Mouse (Mus musculus) hindbrain, embryonic 14.5 days (tissue): ENCODE data around the gene Ablim1. TPM values are rescaled to one million over a fixed set of nuclear protein-coding genes. Genes with fewer than 3 reads are reported as not detected.

Source experiments
- ATAC-seq: fragments of 200-750 bp; cut with Nextera tagmentation; 2 replicates; pipeline ENCODE4 v1.8.0; 2017; ENCODE audit warnings: moderate number of reproducible peaks, mild to moderate bottlenecking, moderate TSS enrichment, moderate library complexity; ENCODE audit not compliant: low FRiP score
- DNase-seq: peaks from one replicate; pipeline ENCODE4 v3.0.0-alpha.2; 2015; ENCODE audit warnings: low spot score
- H3K27ac ChIP-seq: fragments of 300-500 bp; sonication (generic); 2 replicates; pipeline ENCODE4 v1.5.1; 2014; ENCODE audit warnings: mild to moderate bottlenecking, moderate library complexity
- H3K27me3 ChIP-seq: fragments of 300-500 bp; sonication (generic); 2 replicates; pipeline ENCODE4 v1.6.1; 2014; ENCODE audit warnings: mild to moderate bottlenecking, low read length, mixed read lengths; ENCODE audit not compliant: control insufficient read depth, insufficient read depth
- H3K36me3 ChIP-seq: fragments of 300-500 bp; sonication (generic); replicated peaks from 2 replicates; pipeline ENCODE4 v1.6.1; 2014; ENCODE audit not compliant: control insufficient read depth, insufficient read depth
- H3K4me1 ChIP-seq: fragments of 300-500 bp; sonication (generic); replicated peaks from 2 replicates; pipeline ENCODE4 v1.6.1; 2014; ENCODE audit warnings: antibody characterized with exemption, low read length, mixed read lengths; ENCODE audit not compliant: control insufficient read depth, insufficient read depth
- H3K4me2 ChIP-seq: fragments of 300-500 bp; sonication (generic); replicated peaks from 2 replicates; pipeline ENCODE4 v1.6.1; 2014; ENCODE audit warnings: mild to moderate bottlenecking, moderate library complexity
- H3K4me3 ChIP-seq: fragments of 300-500 bp; sonication (generic); replicated peaks from 2 replicates; pipeline ENCODE4 v1.5.1; 2014; ENCODE audit warnings: mild to moderate bottlenecking, low read length
- H3K9ac ChIP-seq: fragments of 300-500 bp; sonication (generic); 2 replicates; pipeline ENCODE4 v1.6.1; 2014
- H3K9me3 ChIP-seq: fragments of 300-500 bp; sonication (generic); 2 replicates; pipeline ENCODE4 v1.6.1; 2016; ENCODE audit warnings: low read length; ENCODE audit not compliant: control insufficient read depth
- whole genome bisulfite sequencing: fragments of 180-500 bp; shearing (Covaris S2); extraction: QIAGEN DNeasy Blood & Tissue Kit; methylation state at CpG from one replicate; pipeline ENCODE4 v1.1.7; 2014; 5-methylcytosine and 5-hydroxymethylcytosine counted together
- polyA plus RNA-seq: library from polyadenylated mRNA; unstranded; fragments of >200 nt; fragmentation: Nextera tagmentation; extraction: Ambion mirVana; gene quantifications from 2 replicates; pipeline ENCODE4 v1.2.1, GENCODE M21; 2014

The Ablim1 gene
- polyA plus RNA-seq, 1 experiment from 2014 or later = 56.6 TPM

DNA sequence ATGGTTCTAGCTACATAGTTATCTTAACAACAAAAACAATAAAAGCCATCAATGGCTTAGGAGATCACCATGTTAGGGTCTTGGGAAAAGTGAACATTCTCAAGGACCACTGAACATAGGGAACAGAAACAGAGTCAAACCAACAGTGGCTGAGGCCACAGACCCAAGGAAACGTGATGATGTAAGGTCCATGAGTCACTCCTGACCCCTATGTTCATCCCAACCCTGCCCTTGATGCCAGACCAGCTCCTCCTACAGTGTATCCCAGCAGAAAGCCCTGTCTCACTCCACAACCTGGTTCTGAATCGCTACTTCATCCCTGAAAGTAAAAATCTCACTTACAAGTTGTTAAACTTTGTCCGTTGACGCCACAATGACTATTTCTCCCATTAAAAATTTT lies 86.1 kb downstream of the Ablim1 start:
- no peak for DNase-seq
- Histone ChIP-seq H3K9me3 (no peaks in the 10 kb centered on the region), H3K27me3 (no peaks in the 10 kb centered on the region), H3K4me1 (no peaks in the 10 kb centered on the region), H3K4me2 (no peak overlapping the region), H3K36me3 (no peaks in the 10 kb centered on the region), H3K9ac (no peak overlapping the region), H3K27ac (no peak overlapping the region), H3K4me3 (no peak overlapping the region)
- 89% methylated on average over 4 of the region's 4 CpGs for WGBS
- no peak for ATAC-seq

GRCm38 (mm10) chr19:57224390-57224789 lies 90.3 kb downstream of the Ablim1 start:
- H3K27ac ChIP-seq = no peak overlapping the region
- no peak overlapping the region for H3K9ac ChIP-seq
- WGBS = 86% methylated on average over 5 of the region's 5 CpGs
- no peaks in the 10 kb centered on the region for H3K9me3 ChIP-seq
- ATAC-seq = no peak
- DNase-seq = no peak
- H3K36me3 ChIP-seq = no peaks in the 10 kb centered on the region
- H3K27me3 ChIP-seq = no peaks in the 10 kb centered on the region
- no peak overlapping the region for H3K4me3 ChIP-seq
- no peak overlapping the region for H3K4me2 ChIP-seq
- H3K4me1 ChIP-seq = peaks cover 10% of the 10 kb centered on the region

GRCm38 (mm10) chr19:57223686-57224085 lies 91.0 kb downstream of the Ablim1 start:
- Histone ChIP-seq H3K9me3 (no peaks in the 10 kb centered on the region), H3K9ac (no peak overlapping the region), H3K4me1 (peaks cover 10% of the 10 kb centered on the region), H3K27me3 (no peaks in the 10 kb centered on the region), H3K27ac (no peak overlapping the region; the same call in 1 of the 2 replicates), H3K4me2 (no peak overlapping the region), H3K36me3 (no peaks in the 10 kb centered on the region), H3K4me3 (no peak overlapping the region)
- no peak for DNase-seq
- 72% methylated on average over 3 of the region's 3 CpGs for WGBS
- ATAC-seq = no peak

DNA sequence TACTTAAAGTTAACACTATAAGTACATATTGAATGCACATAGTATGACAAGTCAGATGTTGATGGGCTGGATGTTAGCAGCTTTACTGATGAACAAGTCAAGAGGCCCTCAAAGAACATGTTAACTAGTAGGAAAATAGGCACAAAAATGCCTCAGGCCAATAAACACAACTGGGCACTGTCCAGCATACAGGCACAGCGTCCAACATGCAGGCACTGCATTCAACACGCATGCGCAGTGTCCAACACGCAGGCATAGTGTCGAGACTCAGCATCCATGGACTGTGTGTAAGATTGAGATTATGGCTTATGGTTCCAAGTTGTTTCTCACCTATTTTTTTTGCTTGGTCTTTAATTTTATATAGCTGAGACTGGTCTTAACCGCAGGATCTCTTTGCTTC lies 92.1 kb downstream of the Ablim1 start:
- no peaks in the 10 kb centered on the region for H3K36me3 ChIP-seq
- no peak overlapping the region for H3K9ac ChIP-seq
- peaks cover 10% of the 10 kb centered on the region for H3K4me1 ChIP-seq
- no peak for DNase-seq
- H3K4me2 ChIP-seq = no peak overlapping the region
- WGBS = 98% methylated on average over 6 of the region's 6 CpGs
- ATAC-seq = no peak
- no peak overlapping the region for H3K4me3 ChIP-seq
- no peaks in the 10 kb centered on the region for H3K27me3 ChIP-seq
- no peak overlapping the region for H3K27ac ChIP-seq
- H3K9me3 ChIP-seq = no peaks in the 10 kb centered on the region

DNA sequence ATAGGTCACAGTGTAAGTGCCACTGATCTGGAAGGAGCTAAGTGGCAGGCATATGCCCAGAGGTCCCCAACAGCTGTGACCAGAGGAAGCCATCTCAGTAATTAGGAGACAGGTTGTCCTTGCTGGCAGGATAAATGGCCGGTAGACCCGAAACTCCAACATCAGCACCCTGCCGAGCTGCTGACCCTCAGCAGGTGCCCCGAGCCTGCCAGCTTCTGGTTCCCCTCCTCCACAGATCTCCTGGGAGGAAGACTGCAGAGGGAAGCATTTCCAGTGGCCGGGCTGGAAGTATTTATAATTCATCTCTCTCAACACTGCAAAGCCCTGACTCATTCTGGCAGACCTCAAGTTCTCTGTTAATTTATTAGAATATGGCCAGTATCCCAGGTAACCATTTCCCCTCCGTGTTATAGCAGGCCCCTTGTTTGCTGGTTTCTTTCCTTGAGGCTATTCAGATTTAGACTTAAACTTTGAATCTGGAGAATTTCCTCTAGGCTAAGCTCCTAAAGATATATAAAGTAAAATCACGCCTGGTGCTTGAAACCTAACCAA lies 93.0 kb downstream of the Ablim1 start:
- WGBS = 42% methylated on average over 7 of the region's 7 CpGs

GRCm38 (mm10) chr19:57219758-57220157 lies 95.0 kb downstream of the Ablim1 start:
- no peak overlapping the region for H3K9ac ChIP-seq
- peaks cover 10% of the 10 kb centered on the region for H3K4me1 ChIP-seq
- H3K27ac ChIP-seq = no peak overlapping the region
- no peaks in the 10 kb centered on the region for H3K36me3 ChIP-seq
- ATAC-seq (no peak), DNase-seq (no peak)
- H3K9me3 ChIP-seq = no peaks in the 10 kb centered on the region
- 62% methylated on average over 11 of the region's 11 CpGs for WGBS
- H3K4me2 ChIP-seq = no peak overlapping the region
- H3K4me3 ChIP-seq = no peak overlapping the region
- no peaks in the 10 kb centered on the region for H3K27me3 ChIP-seq

More for the DNA sequence above, 93.0 kb downstream of the Ablim1 start:
- Histone ChIP-seq H3K27me3 (no peaks in the 10 kb centered on the region), H3K9ac (no peak overlapping the region), H3K4me2 (no peak overlapping the region), H3K4me3 (no peak overlapping the region), H3K27ac (no peak overlapping the region; the same call in 1 of the 2 replicates), H3K9me3 (no peaks in the 10 kb centered on the region), H3K36me3 (no peaks in the 10 kb centered on the region), H3K4me1 (peaks cover 10% of the 10 kb centered on the region)
- no peak for ATAC-seq
- no peak for DNase-seq

DNA sequence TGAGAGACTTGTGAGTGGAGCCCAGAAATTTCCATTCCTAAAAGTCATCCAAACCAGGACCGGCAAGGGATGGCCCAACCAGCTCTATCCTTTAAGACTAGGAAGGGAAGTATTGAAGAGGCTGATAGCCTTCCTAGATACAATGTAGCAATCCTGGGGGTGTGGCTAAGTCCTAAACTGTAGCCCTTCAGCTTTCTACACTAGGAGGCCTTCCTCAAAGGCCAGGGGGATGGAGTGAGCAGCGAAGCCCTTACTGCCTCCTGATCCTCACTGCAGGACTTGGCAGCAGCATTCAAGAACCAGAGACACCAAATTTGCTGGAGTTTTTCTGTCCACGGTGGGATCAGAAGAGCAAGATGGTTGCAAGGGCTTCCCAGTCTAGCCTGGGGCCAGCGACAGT lies 97.6 kb downstream of the Ablim1 start:
- H3K9me3 ChIP-seq = no peaks in the 10 kb centered on the region
- no peak overlapping the region for H3K4me2 ChIP-seq
- H3K4me3 ChIP-seq = no peak overlapping the region
- no peak for ATAC-seq
- no peak overlapping the region for H3K9ac ChIP-seq
- H3K27ac ChIP-seq = no peak overlapping the region
- H3K36me3 ChIP-seq = no peaks in the 10 kb centered on the region
- no peaks in the 10 kb centered on the region for H3K27me3 ChIP-seq
- H3K4me1 ChIP-seq = peaks cover 10% of the 10 kb centered on the region
- no peak for DNase-seq
- WGBS = 79% methylated on average over 4 of the region's 4 CpGs

DNA sequence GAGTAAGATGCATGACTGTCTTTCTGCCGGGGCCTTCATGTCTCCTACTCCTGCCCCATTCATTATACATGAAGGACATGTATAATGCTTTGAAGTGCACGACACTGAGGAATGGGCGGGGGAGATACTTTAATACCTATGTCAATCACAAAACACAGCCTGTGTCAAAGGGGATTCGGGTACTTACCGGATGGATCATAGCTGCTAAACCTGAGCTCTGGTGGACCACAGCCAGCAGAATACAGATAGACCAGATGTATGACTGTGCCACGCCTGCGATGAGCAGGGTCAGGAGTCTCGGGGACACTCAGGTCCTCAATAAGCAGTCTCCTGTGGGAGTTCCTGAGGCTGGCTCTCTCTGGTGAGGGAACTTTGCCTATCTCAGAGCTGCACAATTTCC lies 99.2 kb downstream of the Ablim1 start:
- 61% methylated on average over 8 of the region's 8 CpGs for WGBS
- DNase-seq (no peak), ATAC-seq (no peak)
- Histone ChIP-seq H3K27me3 (no peaks in the 10 kb centered on the region), H3K4me3 (no peak overlapping the region), H3K4me2 (no peak overlapping the region), H3K9me3 (no peaks in the 10 kb centered on the region), H3K36me3 (no peaks in the 10 kb centered on the region), H3K9ac (no peak overlapping the region), H3K4me1 (peaks cover under 1% of the 10 kb centered on the region; the same call in 1 of the 2 replicates), H3K27ac (no peak overlapping the region)

DNA sequence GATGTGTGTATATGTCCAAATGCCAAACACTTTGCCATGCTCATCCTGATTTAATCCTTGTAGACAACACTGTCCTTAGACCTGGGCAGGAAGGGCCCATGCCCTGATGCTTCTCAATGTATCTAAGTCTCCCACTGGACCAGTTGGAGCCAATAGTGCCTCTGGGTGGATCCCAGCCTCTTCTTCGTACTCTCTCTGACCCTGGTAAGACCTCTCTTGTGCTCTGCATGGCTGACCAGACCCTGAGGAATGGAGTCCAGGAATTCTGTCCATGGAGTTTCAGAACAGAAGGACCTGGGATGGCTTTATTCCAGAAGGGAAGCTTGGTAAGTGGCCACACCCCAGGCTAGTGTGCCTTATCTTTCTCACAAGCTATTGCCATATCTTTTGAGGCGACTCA lies 102.3 kb downstream of the Ablim1 start:
- Histone ChIP-seq H3K4me1 (no peaks in the 10 kb centered on the region), H3K27ac (no peak overlapping the region), H3K4me2 (no peak overlapping the region), H3K9ac (no peak overlapping the region), H3K9me3 (no peaks in the 10 kb centered on the region), H3K36me3 (no peaks in the 10 kb centered on the region), H3K4me3 (no peak overlapping the region), H3K27me3 (no peaks in the 10 kb centered on the region)
- 56% methylated on average over 2 of the region's 2 CpGs for WGBS
- DNase-seq (no peak), ATAC-seq (no peak)
